Mouse (Mus musculus) CH12.LX (cell line): ENCODE results near the gene Zdhhc8. TPM values are rescaled to one million over a fixed set of nuclear protein-coding genes. Genes with fewer than 3 reads are reported as not detected.

ENCODE experiments used
- DNase-seq: peaks from one replicate; pipeline ENCODE4 v3.0.0-alpha.2; 2013; ENCODE audit errors: extremely low read depth
- H3K27ac ChIP-seq: 2 replicates; pipeline ENCODE4 v1.5.1; 2012; ENCODE audit warnings: low read depth, mild to moderate bottlenecking, control low read depth, moderate library complexity; ENCODE audit not compliant: insufficient read depth
- H3K27me3 ChIP-seq: replicated peaks from 2 replicates; pipeline ENCODE3; 2012; ENCODE audit warnings: inconsistent platforms
- H3K36me3 ChIP-seq, 2 experiments: replicated peaks in 1 of 2; 2 replicates each; pipeline versions ENCODE3 to v1.6.1; 2012; ENCODE audit warnings: inconsistent platforms in 1 of 2, low read length in 1 of 2, mild to moderate bottlenecking in 1 of 2, mixed read lengths in 1 of 2, moderate library complexity in 1 of 2; ENCODE audit not compliant: control insufficient read depth in 1 of 2, insufficient read depth in 1 of 2
- H3K4me1 ChIP-seq, 2 experiments: 2 replicates each; pipeline ENCODE4 v1.6.1; 2012; ENCODE audit warnings: inconsistent platforms in 1 of 2, moderate library complexity in 1 of 2; ENCODE audit not compliant: insufficient read depth in 2 of 2, control insufficient read depth in 1 of 2
- H3K4me2 ChIP-seq: 2 replicates; pipeline ENCODE4 v1.6.1; 2012; ENCODE audit warnings: low read depth, mild to moderate bottlenecking, control low read depth; ENCODE audit not compliant: poor library complexity, insufficient read depth, severe bottlenecking
- H3K4me3 ChIP-seq, 3 experiments: fragments of 150-350 bp in 1 of 3; sonication (generic) in 1 of 3; replicated peaks in 1 of 3; 2 replicates each; pipeline versions ENCODE3 to v1.5.1; 2011 to 2012; ENCODE audit warnings: low read depth in 2 of 3, low read length in 2 of 3, mild to moderate bottlenecking in 2 of 3, moderate library complexity in 2 of 3, control low read depth in 1 of 3, improper control_type of control experiment in 1 of 3, inconsistent platforms in 1 of 3, mixed read lengths in 1 of 3; ENCODE audit not compliant: poor library complexity in 1 of 3
- H3K79me2 ChIP-seq: replicated peaks from 2 replicates; pipeline ENCODE4 v1.6.1; 2012; ENCODE audit warnings: mild to moderate bottlenecking, moderate library complexity; ENCODE audit not compliant: control insufficient read depth, poor library complexity, insufficient read depth, severe bottlenecking; ENCODE audit errors: extremely low read depth
- H3K9ac ChIP-seq: 2 replicates; pipeline ENCODE4 v1.6.1; 2012; ENCODE audit warnings: low read depth, mild to moderate bottlenecking, control low read depth, moderate library complexity; ENCODE audit not compliant: insufficient read depth
- H3K9me3 ChIP-seq: replicated peaks from 2 replicates; pipeline ENCODE3; 2012; ENCODE audit warnings: low read length, inconsistent platforms, mixed read lengths
- BHLHE40 ChIP-seq: IDR thresholded peaks from 2 replicates; pipeline ENCODE4 v1.6.1; 2011; ENCODE audit warnings: mild to moderate bottlenecking, low read depth, low read length, improper control_type of control experiment
- CHD1 ChIP-seq: IDR thresholded peaks from 2 replicates; pipeline ENCODE4 v1.6.1; 2012; ENCODE audit warnings: low read depth, low read length, improper control_type of control experiment, inconsistent platforms
- CHD2 ChIP-seq: IDR thresholded peaks from 2 replicates; pipeline ENCODE4 v1.6.1; 2011; ENCODE audit warnings: low read length, improper control_type of control experiment
- CTCF ChIP-seq, 2 experiments: IDR thresholded peaks in 1 of 2; conservative IDR thresholded peaks in 1 of 2; 2 replicates each; pipeline ENCODE4 v1.5.1; 2011 to 2012; ENCODE audit warnings: low read depth in 2 of 2, low read length in 2 of 2, improper control_type of control experiment in 1 of 2, inconsistent platforms in 1 of 2, mild to moderate bottlenecking in 1 of 2, moderate library complexity in 1 of 2
- E2F4 ChIP-seq: IDR thresholded peaks from 2 replicates; pipeline ENCODE4 v1.6.1; 2011; ENCODE audit warnings: low read depth, low read length, improper control_type of control experiment; ENCODE audit not compliant: insufficient replicate concordance
- ELF1 ChIP-seq: IDR thresholded peaks from 2 replicates; pipeline ENCODE4 v1.6.1; 2014; ENCODE audit warnings: low read depth, mild to moderate bottlenecking, inconsistent platforms, low read length, improper control_type of control experiment
- EP300 ChIP-seq: IDR thresholded peaks from 2 replicates; pipeline ENCODE4 v1.6.1; 2011; ENCODE audit warnings: low read length, improper control_type of control experiment
- ETS1 ChIP-seq: conservative IDR thresholded peaks from 2 replicates; pipeline ENCODE4 v1.6.1; 2012; ENCODE audit warnings: low read depth, mild to moderate bottlenecking, inconsistent platforms, low read length, improper control_type of control experiment, moderate library complexity
- GABPA ChIP-seq: IDR thresholded peaks from 2 replicates; pipeline ENCODE4 v1.6.1; 2012; ENCODE audit warnings: low read depth, low read length, improper control_type of control experiment, inconsistent platforms; ENCODE audit not compliant: insufficient replicate concordance
- HCFC1 ChIP-seq: IDR thresholded peaks from 2 replicates; pipeline ENCODE4 v1.6.1; 2012; ENCODE audit warnings: low read depth, mild to moderate bottlenecking, inconsistent platforms, low read length, improper control_type of control experiment
- IRF4 ChIP-seq: IDR thresholded peaks from 2 replicates; pipeline ENCODE4 v1.6.1; 2014; ENCODE audit warnings: low read depth, mild to moderate bottlenecking, inconsistent platforms, low read length, improper control_type of control experiment
- JUN ChIP-seq: IDR thresholded peaks from 2 replicates; pipeline ENCODE4 v1.6.1; 2011; ENCODE audit warnings: low read depth, mild to moderate bottlenecking, low read length, improper control_type of control experiment, moderate library complexity; ENCODE audit not compliant: insufficient read depth
- JUND ChIP-seq: conservative IDR thresholded peaks from 2 replicates; pipeline ENCODE4 v1.6.1; 2011; ENCODE audit warnings: low read depth, low read length, improper control_type of control experiment
- MAFK ChIP-seq: IDR thresholded peaks from 2 replicates; pipeline ENCODE4 v1.6.1; 2011; ENCODE audit warnings: low read length, improper control_type of control experiment; ENCODE audit not compliant: insufficient replicate concordance
- MAX ChIP-seq: IDR thresholded peaks from 2 replicates; pipeline ENCODE4 v1.6.1; 2011; ENCODE audit warnings: low read length, improper control_type of control experiment
- MAZ ChIP-seq: IDR thresholded peaks from 2 replicates; pipeline ENCODE4 v1.6.1; 2012; ENCODE audit warnings: low read depth, mild to moderate bottlenecking, inconsistent platforms, low read length, improper control_type of control experiment, moderate library complexity
- MEF2A ChIP-seq: IDR thresholded peaks from 2 replicates; pipeline ENCODE4 v1.6.1; 2014; ENCODE audit warnings: low read depth, mild to moderate bottlenecking, inconsistent platforms, low read length, improper control_type of control experiment, borderline replicate concordance
- MXI1 ChIP-seq: IDR thresholded peaks from 2 replicates; pipeline ENCODE4 v1.6.1; 2011; ENCODE audit warnings: mild to moderate bottlenecking, low read depth, low read length, improper control_type of control experiment
- MYC ChIP-seq: IDR thresholded peaks from 2 replicates; pipeline ENCODE4 v1.6.1; 2011; ENCODE audit warnings: low read depth, mild to moderate bottlenecking, improper control_type of control experiment, low read length
- NELFE ChIP-seq: IDR thresholded peaks from 2 replicates; pipeline ENCODE4 v1.6.1; 2011; ENCODE audit warnings: low read depth, low read length, improper control_type of control experiment
- NRF1 ChIP-seq: IDR thresholded peaks from 2 replicates; pipeline ENCODE4 v1.6.1; 2014; ENCODE audit warnings: low read depth, mild to moderate bottlenecking, inconsistent platforms, low read length, improper control_type of control experiment, moderate library complexity
- POLR2AphosphoS2 ChIP-seq: IDR thresholded peaks from 2 replicates; pipeline ENCODE4 v1.6.1; 2011; ENCODE audit warnings: low read depth, low read length, improper control_type of control experiment
- RCOR1 ChIP-seq: conservative IDR thresholded peaks from 2 replicates; pipeline ENCODE4 v1.6.1; 2012; ENCODE audit warnings: low read depth, mild to moderate bottlenecking, inconsistent platforms, low read length, improper control_type of control experiment
- SIN3A ChIP-seq: IDR thresholded peaks from 2 replicates; pipeline ENCODE4 v1.6.1; 2012; ENCODE audit warnings: low read length, improper control_type of control experiment, inconsistent platforms
- SMC3 ChIP-seq: IDR thresholded peaks from 2 replicates; pipeline ENCODE4 v1.6.1; 2011; ENCODE audit warnings: low read depth, low read length, improper control_type of control experiment
- TBP ChIP-seq: conservative IDR thresholded peaks from 2 replicates; pipeline ENCODE4 v1.6.1; 2011; ENCODE audit warnings: low read depth, low read length, improper control_type of control experiment
- UBTF ChIP-seq: IDR thresholded peaks from 2 replicates; pipeline ENCODE4 v1.6.1; 2012; ENCODE audit warnings: low read depth, mild to moderate bottlenecking, inconsistent platforms, low read length, improper control_type of control experiment, moderate library complexity
- USF2 ChIP-seq: conservative IDR thresholded peaks from 2 replicates; pipeline ENCODE4 v1.6.1; 2011; ENCODE audit warnings: low read depth, low read length, improper control_type of control experiment
- ZKSCAN1 ChIP-seq: IDR thresholded peaks from 2 replicates; pipeline ENCODE4 v1.6.1; 2012; ENCODE audit warnings: low read depth, inconsistent platforms, low read length, improper control_type of control experiment, borderline replicate concordance
- ZMIZ1 ChIP-seq: IDR thresholded peaks from 2 replicates; pipeline ENCODE4 v1.6.1; 2012; ENCODE audit warnings: low read depth, mild to moderate bottlenecking, inconsistent platforms, low read length, improper control_type of control experiment
- dilution Hi-C: fragments of 300-500 bp; cut with MboI; formaldehyde crosslinking; loops from 2 replicates; pipeline ENCODE4 v1.14.3; 2020; ENCODE audit warnings: low sequenced_read_pairs; ENCODE audit not compliant: extremely low pct_unique_long_range_greater_than_20kb, extremely low pct_ligation_motif_present
- in situ Hi-C: fragments of 300-500 bp; cut with MboI; formaldehyde crosslinking; loops from 3 replicates; pipeline ENCODE4 v1.14.3; 2019; ENCODE audit warnings: low sequenced_read_pairs, low pct_ligation_motif_present, low pct_unique_long_range_greater_than_20kb, mixed read lengths
- polyA plus RNA-seq: library from polyadenylated mRNA; unstranded; fragments of >175 nt; gene quantifications from 2 replicates; pipeline ENCODE4 v1.2.1, GENCODE M21; 2012; ENCODE audit warnings: low read depth; ENCODE audit not compliant: insufficient read length
- total RNA-seq, 2 experiments: library from RNA; depleted of rRNA; stranded (reverse); fragments of 300-350 nt in 1 of 2; fragments of >200 nt in 1 of 2; gene quantifications; 2 replicates each; pipeline ENCODE4 v1.2.3; 2012 to 2014

Gene Zdhhc8
- total and polyA plus RNA-seq, 3 experiments, result 3.2 to 15.2 (median 10.3) TPM

DNA sequence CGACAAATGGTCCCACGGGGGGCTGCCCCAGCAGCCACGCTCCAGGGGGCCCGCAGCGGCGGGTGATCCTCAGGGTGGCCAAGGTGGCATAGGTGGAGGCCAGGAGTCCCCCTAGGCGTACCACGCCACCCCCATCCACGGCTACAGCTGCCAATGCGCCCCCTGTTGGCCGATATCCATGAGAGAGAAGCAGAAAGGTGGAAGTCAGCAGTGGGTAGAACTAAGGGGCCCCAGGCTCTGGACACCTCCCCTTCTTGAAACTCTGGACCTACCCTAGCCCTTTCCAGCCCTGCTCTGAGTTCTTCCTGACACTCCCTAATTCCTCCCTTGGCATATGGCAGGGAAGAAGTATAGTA is 13.4 kb downstream of the Zdhhc8 start (continued):
- TF ChIP-seq UBTF (no peak), ZMIZ1 (no peak), MAFK (no peak)
- TF ChIP-seq, all 38 proteins: peak for 9

DNA sequence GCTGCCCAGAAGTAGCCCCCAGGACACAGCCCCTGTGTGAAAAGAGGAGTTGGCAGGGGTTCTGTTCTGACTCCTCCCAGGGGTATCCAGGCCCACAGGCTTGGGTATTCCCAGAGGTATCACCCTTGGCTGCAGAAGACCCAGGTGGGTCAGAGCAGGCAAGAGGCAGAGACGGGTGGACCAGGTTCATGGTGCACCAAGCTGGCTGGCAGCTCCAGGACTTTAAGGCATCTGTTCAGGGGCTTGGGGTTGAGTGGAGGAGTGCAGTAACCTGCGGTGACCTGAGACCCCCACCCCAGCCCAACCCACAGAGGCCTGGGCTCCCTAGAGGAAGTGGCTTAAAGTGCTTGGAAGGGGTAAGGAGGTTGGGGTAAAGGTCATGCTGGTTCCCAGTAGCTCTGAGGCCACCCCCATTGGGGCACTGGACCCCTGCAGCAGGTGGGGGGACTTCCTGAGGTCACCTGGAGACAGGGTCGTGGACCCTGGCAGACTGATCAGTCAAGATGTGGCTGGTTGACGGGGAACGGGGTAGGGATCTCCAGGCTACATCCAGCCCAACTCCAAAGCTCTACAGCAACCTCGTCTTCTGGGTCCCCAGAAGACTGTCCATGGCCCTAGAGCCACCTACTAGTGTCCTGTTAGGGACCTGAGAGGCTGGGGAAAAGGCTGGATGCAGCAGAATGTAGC is 13.9 kb downstream of the Zdhhc8 start:
- peak overlapping the region in 2 of 3 experiments; percentile 3 to 54 for H3K4me3 ChIP-seq
- dilution Hi-C loops, result no loop called here

DNA sequence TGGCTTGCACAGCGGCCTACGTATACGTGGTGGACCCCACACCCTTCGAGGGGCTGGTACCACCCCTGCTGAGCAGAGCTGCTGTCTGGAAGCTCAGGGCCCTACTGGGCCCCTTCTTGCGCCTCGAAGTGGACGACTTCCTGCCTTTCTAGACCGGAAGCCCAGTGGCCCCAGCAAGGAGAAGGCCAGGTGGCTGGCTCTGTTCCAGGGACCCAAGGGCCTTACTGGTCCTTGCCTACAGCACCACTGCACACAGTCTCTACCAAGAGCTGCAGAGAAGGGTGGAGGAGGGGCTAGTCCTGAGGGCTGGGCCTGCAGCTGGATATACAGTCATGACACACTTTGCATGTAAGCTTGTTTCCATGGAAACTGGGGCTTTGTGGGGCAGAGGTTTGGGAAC is 14.9 kb downstream of the Zdhhc8 start:
- peak overlapping the region; percentile 42 for H3K9ac ChIP-seq
- DNase-seq, result peak; percentile 98
- H3K4me1 ChIP-seq, result peaks cover 42 to 59% of the 10 kb centered on the region in 2 experiments
- H3K79me2 ChIP-seq, result no peaks in the 10 kb centered on the region
- H3K4me2 ChIP-seq, result peak overlapping the region; percentile 88
- dilution Hi-C loops, result no loop called here
- no peaks in the 10 kb centered on the region for H3K27me3 ChIP-seq
- H3K36me3 ChIP-seq, result peaks cover 24 to 31% of the 10 kb centered on the region in 2 experiments
- peak overlapping the region; percentile 93 for H3K27ac ChIP-seq
- no peaks in the 10 kb centered on the region for H3K9me3 ChIP-seq
- peak overlapping the region; percentile 48 to 54 (median 53) for H3K4me3 ChIP-seq
- in situ Hi-C loops, result no loop called here
- TF ChIP-seq UBTF, result peak; percentile 10; the same call in 1 of the 2 replicates
- peak; percentile 77 for TF ChIP-seq MAX
- peak; percentile 86 for TF ChIP-seq POLR2AphosphoS2
- peak; percentile 93 for TF ChIP-seq CHD2
- TF ChIP-seq JUN, result no peak
- no peak for TF ChIP-seq USF2
- peak; percentile 89 for TF ChIP-seq ETS1
- peak; percentile 84 for TF ChIP-seq SIN3A
- 0 out of 2 replicates have a peak, but pooled peaks have one; percentile 76 for TF ChIP-seq RCOR1
- peak; percentile 89 for TF ChIP-seq ELF1
- TF ChIP-seq JUND, result no peak
- peak; percentile 4; the same call in 1 of the 2 replicates for TF ChIP-seq SMC3
- TF ChIP-seq NRF1, result no peak
- TF ChIP-seq CTCF (conservative IDR thresholded peaks at IDR 0.05 in 1 of 2, IDR thresholded peaks at IDR 0.05 in 1 of 2; ENCODE audit: low read depth in 2 of 2, low read length in 2 of 2), result no peak
- TF ChIP-seq IRF4, result peak; percentile 70
- peak; percentile 61 for TF ChIP-seq HCFC1
- peak; percentile 75 for TF ChIP-seq NELFE
- 0 out of 2 replicates have a peak, but pooled peaks have one; percentile 6 for TF ChIP-seq TBP
- no peak for TF ChIP-seq CHD1
- no peak for TF ChIP-seq GABPA
- TF ChIP-seq MYC, result no peak
- TF ChIP-seq E2F4, result no peak
- TF ChIP-seq ZKSCAN1, result no peak
- TF ChIP-seq MXI1, result peak; percentile 66; the same call in 1 of the 2 replicates
- peak; percentile 84 for TF ChIP-seq MEF2A

More for the DNA sequence above, 13.9 kb downstream of the Zdhhc8 start:
- Histone ChIP-seq H3K4me2 (peak overlapping the region; percentile 88), H3K27ac (peak overlapping the region; percentile 68), H3K79me2 (no peaks in the 10 kb centered on the region), H3K4me1 (peaks cover 42 to 59% of the 10 kb centered on the region in 2 experiments), H3K9ac (0 out of 2 replicates have a peak overlapping the region, but pooled peaks have one; percentile 11), H3K36me3 (peaks cover 31 to 41% of the 10 kb centered on the region in 2 experiments), H3K9me3 (no peaks in the 10 kb centered on the region), H3K27me3 (no peaks in the 10 kb centered on the region)
- DNase-seq, result no peak
- in situ Hi-C loops, result no loop called here
- peak; percentile 47; the same call in 1 of the 2 replicates for TF ChIP-seq EP300
- 0 out of 2 replicates have a peak, but pooled peaks have one; percentile 11 for TF ChIP-seq MAZ
- no peak for TF ChIP-seq BHLHE40
